Mouse (Mus musculus) hindbrain, postnatal 0 days (tissue): ENCODE measurements at regions not wholly inside any gene's neighbourhood (a gene's known extent, or its start where the extent isn't known, plus 50 kb on each side); places are given as distances from the start of the nearest gene placed in this dataset.
A peak's percentile ranks its signal among the peaks of the same experiment; 100 is the strongest.

Experiments used
- ATAC-seq: fragments of 200-750 bp; cut with Nextera tagmentation; 2 replicates; pipeline ENCODE4 v1.8.0; 2017; ENCODE audit warnings: mild to moderate bottlenecking, moderate TSS enrichment, moderate library complexity
- DNase-seq: peaks from one replicate; pipeline ENCODE4 v3.0.0-alpha.2; 2015; ENCODE audit warnings: low spot score
- H3K27ac ChIP-seq: fragments of 300-500 bp; sonication (generic); 2 replicates; pipeline ENCODE4 v1.5.1; 2014; ENCODE audit warnings: mild to moderate bottlenecking
- H3K27me3 ChIP-seq: fragments of 300-500 bp; sonication (generic); 2 replicates; pipeline ENCODE4 v1.6.1; 2014; ENCODE audit warnings: low read length, mixed read lengths; ENCODE audit not compliant: insufficient read depth
- H3K36me3 ChIP-seq: fragments of 300-500 bp; sonication (generic); 2 replicates; pipeline ENCODE4 v1.6.1; 2014; ENCODE audit warnings: low read length, mixed read lengths; ENCODE audit not compliant: insufficient read depth
- H3K4me1 ChIP-seq: fragments of 300-500 bp; sonication (generic); 2 replicates; pipeline ENCODE4 v1.6.1; 2014; ENCODE audit warnings: antibody characterized with exemption, low read length, mixed read lengths; ENCODE audit not compliant: insufficient read depth
- H3K4me2 ChIP-seq: fragments of 300-500 bp; sonication (generic); 2 replicates; pipeline ENCODE4 v1.6.1; 2014; ENCODE audit warnings: low read depth, mild to moderate bottlenecking, low read length, moderate library complexity, mixed read lengths
- H3K4me3 ChIP-seq: fragments of 300-500 bp; sonication (generic); 2 replicates; pipeline ENCODE4 v1.5.1; 2014; ENCODE audit warnings: low read length
- H3K9ac ChIP-seq: fragments of 300-500 bp; sonication (generic); replicated peaks from 2 replicates; pipeline ENCODE4 v1.6.1; 2014; ENCODE audit warnings: mild to moderate bottlenecking, low read length, moderate library complexity, mixed read lengths
- H3K9me3 ChIP-seq: fragments of 300-500 bp; sonication (generic); 2 replicates; pipeline ENCODE4 v1.6.1; 2016; ENCODE audit warnings: low read length, mixed read lengths
- CTCF ChIP-seq: IDR thresholded peaks from 2 replicates; pipeline ENCODE4 v1.5.1; 2016; ENCODE audit warnings: antibody characterized with exemption, control low read depth, low read depth
- WGBS: fragments of 180-500 bp; shearing (Covaris S2); extraction: QIAGEN DNeasy Blood & Tissue Kit; methylation state at CpG from one replicate; pipeline ENCODE4 v1.1.7; 2014; 5-methylcytosine and 5-hydroxymethylcytosine counted together

GRCm38 (mm10) chr14:47857271-47857670, 209.0 kb downstream of the Ktn1 start:
- Histone ChIP-seq H3K4me2 (no peak overlapping the region), H3K9me3 (no peaks in the 10 kb centered on the region)
- 85% methylated on average over 4 of the region's 4 CpGs for WGBS

GRCm38 (mm10) chr14:47857731-47858556, 209.7 kb downstream of the Ktn1 start:
- TF ChIP-seq CTCF = no peak
- Histone ChIP-seq H3K36me3 (no peaks in the 10 kb centered on the region), H3K9ac (no peak overlapping the region), H3K27me3 (no peaks in the 10 kb centered on the region), H3K4me3 (no peak overlapping the region), H3K9me3 (no peaks in the 10 kb centered on the region), H3K4me1 (no peaks in the 10 kb centered on the region), H3K27ac (no peak overlapping the region), H3K4me2 (no peak overlapping the region)
- DNase-seq (no peak), ATAC-seq (no peak)
- WGBS = 80% methylated on average over 16 of the region's 16 CpGs

More at GRCm38 (mm10) chr14:47857271-47857670, 209.0 kb downstream of the Ktn1 start:
- ATAC-seq (no peak), DNase-seq (no peak)
- TF ChIP-seq CTCF = no peak
- Histone ChIP-seq H3K27ac (no peak overlapping the region), H3K9ac (no peak overlapping the region), H3K4me3 (no peak overlapping the region), H3K4me1 (no peaks in the 10 kb centered on the region), H3K36me3 (no peaks in the 10 kb centered on the region), H3K27me3 (no peaks in the 10 kb centered on the region)

GRCm38 (mm10) chr14:47862556-47862955, 214.3 kb downstream of the Ktn1 start:
- no peak overlapping the region for H3K4me3 ChIP-seq
- no peak overlapping the region for H3K4me2 ChIP-seq
- H3K9ac ChIP-seq = no peak overlapping the region
- no peak for TF ChIP-seq CTCF
- ATAC-seq = no peak
- H3K27ac ChIP-seq = no peak overlapping the region
- no peaks in the 10 kb centered on the region for H3K9me3 ChIP-seq
- no peaks in the 10 kb centered on the region for H3K4me1 ChIP-seq
- H3K36me3 ChIP-seq = no peaks in the 10 kb centered on the region
- no peaks in the 10 kb centered on the region for H3K27me3 ChIP-seq
- 67% methylated on average over 1 of the region's 1 CpGs for WGBS
- no peak for DNase-seq

DNA sequence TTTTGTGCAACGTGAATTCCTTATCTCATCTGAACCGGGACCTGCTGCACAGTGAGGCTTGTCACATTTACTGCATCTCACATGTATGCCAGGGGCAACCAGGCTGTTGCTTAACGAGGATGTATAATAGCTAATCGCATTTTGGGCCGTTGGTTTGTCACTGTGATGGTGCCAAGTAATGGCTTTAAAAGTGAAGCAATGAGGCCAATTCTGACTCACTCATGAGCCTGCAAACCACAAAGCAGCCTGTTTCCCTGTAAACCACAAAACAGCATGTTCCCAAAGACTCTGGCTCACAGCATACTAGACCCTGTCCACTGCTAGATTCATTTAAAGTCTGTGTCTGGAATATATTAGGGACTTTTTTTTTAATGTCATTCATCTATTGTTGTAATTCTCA, 214.8 kb downstream of the Ktn1 start:
- no peak for ATAC-seq
- TF ChIP-seq CTCF = no peak
- H3K9ac ChIP-seq = no peak overlapping the region
- no peak overlapping the region for H3K4me3 ChIP-seq
- H3K27ac ChIP-seq = no peak overlapping the region
- H3K27me3 ChIP-seq = no peaks in the 10 kb centered on the region
- H3K4me2 ChIP-seq = no peak overlapping the region
- H3K36me3 ChIP-seq = no peaks in the 10 kb centered on the region
- peak; percentile 63 for DNase-seq
- H3K4me1 ChIP-seq = no peaks in the 10 kb centered on the region
- H3K9me3 ChIP-seq = no peaks in the 10 kb centered on the region
- WGBS = 21% methylated on average over 5 of the region's 5 CpGs

GRCm38 (mm10) chr14:47863701-47864100, 215.5 kb downstream of the Ktn1 start:
- TF ChIP-seq CTCF = no peak
- no peaks in the 10 kb centered on the region for H3K4me1 ChIP-seq
- H3K27me3 ChIP-seq = no peaks in the 10 kb centered on the region
- no peak overlapping the region for H3K9ac ChIP-seq
- no peak for DNase-seq
- ATAC-seq = no peak
- WGBS = 74% methylated on average over 6 of the region's 6 CpGs
- H3K4me2 ChIP-seq = no peak overlapping the region
- no peak overlapping the region for H3K27ac ChIP-seq
- H3K36me3 ChIP-seq = no peaks in the 10 kb centered on the region
- no peaks in the 10 kb centered on the region for H3K9me3 ChIP-seq
- H3K4me3 ChIP-seq = no peak overlapping the region

DNA sequence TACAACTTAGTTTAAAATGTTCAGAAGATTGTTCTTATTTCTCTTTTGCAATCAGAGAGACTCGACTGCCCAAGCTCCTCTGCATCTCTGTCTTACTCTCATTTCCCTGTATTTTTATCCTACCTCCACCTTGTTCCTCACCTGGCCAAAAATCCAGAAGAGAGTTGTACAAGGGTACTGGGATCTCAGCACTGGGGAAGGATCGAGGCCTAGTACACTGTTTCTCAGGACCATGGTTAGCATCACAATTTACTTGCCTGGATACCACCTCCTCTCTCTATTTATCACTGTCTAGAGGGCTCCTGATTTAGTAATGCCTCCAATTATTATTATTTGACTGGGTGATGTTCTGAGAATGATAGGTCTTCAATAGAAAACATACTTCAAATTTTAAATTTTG, 218.8 kb downstream of the Ktn1 start:
- Histone ChIP-seq H3K4me1 (no peaks in the 10 kb centered on the region), H3K4me2 (no peak overlapping the region), H3K9me3 (no peaks in the 10 kb centered on the region), H3K9ac (no peak overlapping the region), H3K27me3 (no peaks in the 10 kb centered on the region), H3K36me3 (no peaks in the 10 kb centered on the region), H3K27ac (no peak overlapping the region), H3K4me3 (no peak overlapping the region)
- no peak for TF ChIP-seq CTCF
- ATAC-seq = no peak
- WGBS = 83% methylated on average over 2 of the region's 2 CpGs
- DNase-seq = no peak

DNA sequence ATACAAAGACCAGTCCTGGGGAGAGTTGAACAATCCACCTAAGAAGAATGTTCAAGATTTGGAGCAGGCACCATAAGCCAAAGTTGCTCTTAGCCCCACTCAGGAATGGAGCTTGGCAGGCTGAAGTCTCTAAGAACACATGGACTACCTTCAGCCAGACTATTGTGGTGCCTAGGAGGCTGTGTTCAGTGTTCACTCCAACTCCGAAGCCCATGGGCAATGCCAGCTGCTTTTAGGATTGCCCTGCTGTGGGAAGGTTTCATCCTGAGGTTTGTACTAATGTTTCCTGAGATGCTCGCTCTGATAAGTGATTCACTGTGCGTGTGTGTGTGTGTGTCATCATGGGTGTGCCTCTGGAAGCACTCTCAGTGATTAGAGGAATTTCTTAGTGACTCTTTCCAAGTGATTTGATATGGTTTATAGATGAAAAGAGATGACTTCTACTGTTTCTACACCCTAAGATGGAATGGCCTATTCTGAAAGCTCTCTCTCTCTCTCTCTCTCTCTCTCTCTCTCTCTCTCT, 220.1 kb downstream of the Ktn1 start:
- no peak overlapping the region for H3K4me2 ChIP-seq
- DNase-seq = no peak
- ATAC-seq = no peak
- H3K9ac ChIP-seq = no peak overlapping the region
- H3K9me3 ChIP-seq = no peaks in the 10 kb centered on the region
- H3K36me3 ChIP-seq = no peaks in the 10 kb centered on the region
- no peak overlapping the region for H3K4me3 ChIP-seq
- 89% methylated on average over 3 of the region's 3 CpGs for WGBS
- H3K4me1 ChIP-seq = no peaks in the 10 kb centered on the region
- H3K27ac ChIP-seq = no peak overlapping the region
- H3K27me3 ChIP-seq = no peaks in the 10 kb centered on the region
- TF ChIP-seq CTCF = no peak
